Mouse (Mus musculus): ENCODE measurements around the gene Tigar.

DNA sequence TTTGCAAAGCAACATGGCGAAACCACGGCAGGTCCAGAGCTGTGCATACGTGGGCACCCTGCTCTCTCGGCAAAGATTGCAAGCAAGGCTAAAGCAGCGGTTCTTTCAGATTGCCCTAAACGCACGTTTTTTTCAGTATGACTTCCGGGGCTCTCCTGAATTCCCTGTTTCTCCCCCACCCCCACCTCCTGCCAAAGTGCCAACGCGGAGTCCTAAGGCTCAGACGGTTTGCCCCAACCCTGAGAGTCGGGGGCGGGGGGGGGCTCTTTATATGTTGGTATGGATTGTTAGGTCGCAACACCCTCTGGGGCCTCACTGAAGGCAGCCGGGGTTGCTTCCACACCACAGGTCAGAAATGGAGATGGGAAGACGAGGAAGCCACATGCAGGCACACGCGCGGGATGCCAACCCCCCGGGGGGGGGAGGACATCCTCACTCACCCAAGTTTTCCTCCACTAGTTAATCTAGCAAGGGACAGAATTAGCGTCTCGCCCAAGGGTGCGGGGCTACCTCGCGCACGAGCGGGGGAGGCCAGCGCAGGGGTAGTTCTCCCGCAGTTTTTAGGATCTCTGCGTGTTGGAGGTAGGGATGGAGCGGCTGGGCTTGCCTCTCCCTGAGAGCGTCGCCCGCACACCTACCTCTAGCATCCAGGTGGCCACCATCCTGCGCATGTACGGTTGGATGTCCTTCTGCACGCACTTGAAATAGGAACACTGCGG, 40.7 kb upstream of the Tigar start:
- TF ChIP-seq GATA1 (IDR thresholded peaks at IDR 0.05; ENCODE audit: borderline replicate concordance, low read length) = no peak
- TF ChIP-seq FLI1 (IDR thresholded peaks at IDR 0.05; ENCODE audit: low read length) = no peak
